Mouse (Mus musculus): ENCODE results near the gene Ttyh2. TPM values are rescaled to one million over a fixed set of nuclear protein-coding genes. Genes with fewer than 3 reads are reported as not detected.

Gene Ttyh2
- polyA plus RNA-seq, 1 experiment from 2014 or later, result 41.1 TPM

GRCm38 (mm10) chr11:114680291-114680690 lies 5.1 kb downstream of the Ttyh2 start:
- H3K27ac ChIP-seq (replicated peaks; ENCODE audit: low read depth, low read length), result no peak overlapping the region
- no peak for ATAC-seq (ENCODE audit: low read depth)
- H3K4me3 ChIP-seq (ENCODE audit: low read depth, low read length), result no peak overlapping the region
- H3K9me3 ChIP-seq (ENCODE audit: control insufficient read depth, low read length), result no peaks in the 10 kb centered on the region
- peak; percentile 22 for DNase-seq (ENCODE audit: low spot score)
- no peak overlapping the region for H3K9ac ChIP-seq (ENCODE audit: low read depth, low read length)
- no peaks in the 10 kb centered on the region for H3K27me3 ChIP-seq (replicated peaks; ENCODE audit: control insufficient read depth, insufficient read depth, low read length)
- peaks cover 21% of the 10 kb centered on the region for H3K4me1 ChIP-seq (ENCODE audit: control insufficient read depth, insufficient read depth, low read length)
- WGBS, result 57% methylated on average over 10 of the region's 10 CpGs
- no peak overlapping the region for H3K4me2 ChIP-seq (ENCODE audit: low read depth, low read length)
- H3K36me3 ChIP-seq (ENCODE audit: control insufficient read depth, insufficient read depth, low read length), result no peaks in the 10 kb centered on the region

- Histone ChIP-seq H3K4me2 (ENCODE audit: low read depth, low read length) (no peak overlapping the region), H3K27me3 (replicated peaks; ENCODE audit: control insufficient read depth, insufficient read depth, low read length) (no peaks in the 10 kb centered on the region), H3K27ac (replicated peaks; ENCODE audit: low read depth, low read length) (no peak overlapping the region), H3K9me3 (ENCODE audit: control insufficient read depth, low read length) (no peaks in the 10 kb centered on the region), H3K9ac (ENCODE audit: low read depth, low read length) (no peak overlapping the region), H3K36me3 (ENCODE audit: control insufficient read depth, insufficient read depth, low read length) (no peaks in the 10 kb centered on the region), H3K4me1 (ENCODE audit: control insufficient read depth, insufficient read depth, low read length) (peaks cover 21% of the 10 kb centered on the region), H3K4me3 (ENCODE audit: low read depth, low read length) (no peak overlapping the region)
- no peak for ATAC-seq (ENCODE audit: low read depth)
- WGBS, result 49% methylated on average over 5 of the region's 5 CpGs
- DNase-seq (ENCODE audit: low spot score), result no peak
Measured at GRCm38 (mm10) chr11:114681054-114681453, 5.8 kb downstream of the Ttyh2 start.

- Histone ChIP-seq H3K27me3 (replicated peaks; ENCODE audit: control insufficient read depth, insufficient read depth, low read length) (no peaks in the 10 kb centered on the region), H3K36me3 (ENCODE audit: control insufficient read depth, insufficient read depth, low read length) (no peaks in the 10 kb centered on the region), H3K9me3 (ENCODE audit: control insufficient read depth, low read length) (no peaks in the 10 kb centered on the region), H3K27ac (replicated peaks; ENCODE audit: low read depth, low read length) (no peak overlapping the region), H3K4me3 (ENCODE audit: low read depth, low read length) (no peak overlapping the region), H3K9ac (ENCODE audit: low read depth, low read length) (no peak overlapping the region), H3K4me2 (ENCODE audit: low read depth, low read length) (no peak overlapping the region), H3K4me1 (ENCODE audit: control insufficient read depth, insufficient read depth, low read length) (peaks cover 13% of the 10 kb centered on the region)
- DNase-seq (ENCODE audit: low spot score) (no peak), ATAC-seq (ENCODE audit: low read depth) (no peak)
- WGBS, result 93% methylated on average over 13 of the region's 13 CpGs
Measured at GRCm38 (mm10) chr11:114682321-114682900, 7.2 kb downstream of the Ttyh2 start.

GRCm38 (mm10) chr11:114683029-114683721 lies 7.9 kb downstream of the Ttyh2 start:
- H3K27ac ChIP-seq (replicated peaks; ENCODE audit: low read depth, low read length), result no peak overlapping the region
- H3K4me2 ChIP-seq (ENCODE audit: low read depth, low read length), result no peak overlapping the region
- 83% methylated on average over 10 of the region's 10 CpGs for WGBS
- no peak overlapping the region for H3K9ac ChIP-seq (ENCODE audit: low read depth, low read length)
- no peak overlapping the region for H3K4me3 ChIP-seq (ENCODE audit: low read depth, low read length)
- H3K36me3 ChIP-seq (ENCODE audit: control insufficient read depth, insufficient read depth, low read length), result no peaks in the 10 kb centered on the region
- peaks cover 18% of the 10 kb centered on the region for H3K4me1 ChIP-seq (ENCODE audit: control insufficient read depth, insufficient read depth, low read length)
- no peak for ATAC-seq (ENCODE audit: low read depth)
- no peaks in the 10 kb centered on the region for H3K27me3 ChIP-seq (replicated peaks; ENCODE audit: control insufficient read depth, insufficient read depth, low read length)
- H3K9me3 ChIP-seq (ENCODE audit: control insufficient read depth, low read length), result no peaks in the 10 kb centered on the region
- no peak for DNase-seq (ENCODE audit: low spot score)

GRCm38 (mm10) chr11:114683722-114684621 lies 8.7 kb downstream of the Ttyh2 start:
- 74% methylated on average over 20 of the region's 20 CpGs for WGBS
- no peaks in the 10 kb centered on the region for H3K36me3 ChIP-seq (ENCODE audit: control insufficient read depth, insufficient read depth, low read length)
- H3K4me2 ChIP-seq (ENCODE audit: low read depth, low read length), result no peak overlapping the region
- no peak overlapping the region for H3K9ac ChIP-seq (ENCODE audit: low read depth, low read length)
- no peak overlapping the region for H3K4me3 ChIP-seq (ENCODE audit: low read depth, low read length)
- H3K27ac ChIP-seq (replicated peaks; ENCODE audit: low read depth, low read length), result no peak overlapping the region
- no peaks in the 10 kb centered on the region for H3K9me3 ChIP-seq (ENCODE audit: control insufficient read depth, low read length)
- H3K27me3 ChIP-seq (replicated peaks; ENCODE audit: control insufficient read depth, insufficient read depth, low read length), result no peaks in the 10 kb centered on the region
- DNase-seq (ENCODE audit: low spot score), result no peak
- no peak for ATAC-seq (ENCODE audit: low read depth)
- peaks cover 19% of the 10 kb centered on the region for H3K4me1 ChIP-seq (ENCODE audit: control insufficient read depth, insufficient read depth, low read length)

GRCm38 (mm10) chr11:114684627-114685373 lies 9.6 kb downstream of the Ttyh2 start:
- peaks cover 12% of the 10 kb centered on the region for H3K4me1 ChIP-seq (ENCODE audit: control insufficient read depth, insufficient read depth, low read length)

GRCm38 (mm10) chr11:114685526-114686040 lies 10.4 kb downstream of the Ttyh2 start:
- 76% methylated on average over 9 of the region's 9 CpGs for WGBS
- Histone ChIP-seq H3K9me3 (ENCODE audit: control insufficient read depth, low read length) (no peaks in the 10 kb centered on the region), H3K4me2 (ENCODE audit: low read depth, low read length) (no peak overlapping the region), H3K9ac (ENCODE audit: low read depth, low read length) (no peak overlapping the region), H3K4me1 (ENCODE audit: control insufficient read depth, insufficient read depth, low read length) (peaks cover 12% of the 10 kb centered on the region), H3K27me3 (replicated peaks; ENCODE audit: control insufficient read depth, insufficient read depth, low read length) (no peaks in the 10 kb centered on the region), H3K27ac (replicated peaks; ENCODE audit: low read depth, low read length) (no peak overlapping the region), H3K4me3 (ENCODE audit: low read depth, low read length) (no peak overlapping the region), H3K36me3 (ENCODE audit: control insufficient read depth, insufficient read depth, low read length) (0 out of 2 replicates have a peak, but pooled peaks cover 6% of the 10 kb centered on the region)
- no peak for DNase-seq (ENCODE audit: low spot score)
- ATAC-seq (ENCODE audit: low read depth), result no peak

More at GRCm38 (mm10) chr11:114684627-114685373, 9.6 kb downstream of the Ttyh2 start:
- H3K9me3 ChIP-seq (ENCODE audit: control insufficient read depth, low read length), result no peaks in the 10 kb centered on the region
- DNase-seq (ENCODE audit: low spot score) (peak; percentile 35), ATAC-seq (ENCODE audit: low read depth) (no peak)
- no peak overlapping the region for H3K27ac ChIP-seq (replicated peaks; ENCODE audit: low read depth, low read length)
- no peak overlapping the region for H3K9ac ChIP-seq (ENCODE audit: low read depth, low read length)
- no peaks in the 10 kb centered on the region for H3K36me3 ChIP-seq (ENCODE audit: control insufficient read depth, insufficient read depth, low read length)
- no peak overlapping the region for H3K4me2 ChIP-seq (ENCODE audit: low read depth, low read length)
- no peak overlapping the region for H3K4me3 ChIP-seq (ENCODE audit: low read depth, low read length)
- no peaks in the 10 kb centered on the region for H3K27me3 ChIP-seq (replicated peaks; ENCODE audit: control insufficient read depth, insufficient read depth, low read length)
- WGBS, result 52% methylated on average over 12 of the region's 14 CpGs

Measured in embryonic facial prominence, embryonic 14.5 days (tissue).